Mouse (Mus musculus): ENCODE measurements around the gene Znrf1. TPM values are rescaled to one million over a fixed set of nuclear protein-coding genes. Genes with fewer than 3 reads are reported as not detected.

The Znrf1 gene
- polyA plus RNA-seq, 1 experiment from 2014 or later = 51.6 TPM

- Histone ChIP-seq H3K9me3 (ENCODE audit: low read depth, low read length) (no peaks in the 10 kb centered on the region), H3K4me3 (ENCODE audit: low read depth, low read length) (no peak overlapping the region), H3K4me2 (no peak overlapping the region), H3K27me3 (ENCODE audit: insufficient read depth, low read length) (no peaks in the 10 kb centered on the region), H3K9ac (no peak overlapping the region), H3K36me3 (ENCODE audit: insufficient read depth) (peaks cover 30% of the 10 kb centered on the region; the same call in 1 of the 2 replicates), H3K27ac (ENCODE audit: low read depth) (no peak overlapping the region), H3K4me1 (ENCODE audit: insufficient read depth) (no peaks in the 10 kb centered on the region)
- WGBS = 89% methylated on average over 10 of the region's 10 CpGs
- TF ChIP-seq CTCF (IDR thresholded peaks at IDR 0.05; ENCODE audit: low read depth) = no peak
- no peak for DNase-seq
- no peak for ATAC-seq (ENCODE audit: insufficient read depth)
Measured at GRCm38 (mm10) chr8:111622553-111622952, 86.7 kb downstream of the Znrf1 start.

GRCm38 (mm10) chr8:111624081-111624852, 88.4 kb downstream of the Znrf1 start:
- WGBS = 77% methylated on average over 12 of the region's 12 CpGs
- Histone ChIP-seq H3K9me3 (ENCODE audit: low read depth, low read length) (no peaks in the 10 kb centered on the region), H3K9ac (no peak overlapping the region), H3K27me3 (ENCODE audit: insufficient read depth, low read length) (no peaks in the 10 kb centered on the region), H3K36me3 (ENCODE audit: insufficient read depth) (peaks cover 26% of the 10 kb centered on the region; the same call in 1 of the 2 replicates), H3K4me3 (ENCODE audit: low read depth, low read length) (no peak overlapping the region), H3K4me2 (no peak overlapping the region), H3K4me1 (ENCODE audit: insufficient read depth) (no peaks in the 10 kb centered on the region), H3K27ac (ENCODE audit: low read depth) (no peak overlapping the region)
- DNase-seq = peak; percentile 22
- ATAC-seq (ENCODE audit: insufficient read depth) = no peak
- TF ChIP-seq CTCF (IDR thresholded peaks at IDR 0.05; ENCODE audit: low read depth) = no peak

- DNase-seq (no peak), ATAC-seq (ENCODE audit: insufficient read depth) (no peak)
- TF ChIP-seq CTCF (IDR thresholded peaks at IDR 0.05; ENCODE audit: low read depth) = no peak
- H3K27me3 ChIP-seq (ENCODE audit: insufficient read depth, low read length) = no peaks in the 10 kb centered on the region
- H3K9ac ChIP-seq = no peak overlapping the region
- H3K4me2 ChIP-seq = no peak overlapping the region
- H3K4me3 ChIP-seq (ENCODE audit: low read depth, low read length) = no peak overlapping the region
- H3K27ac ChIP-seq (ENCODE audit: low read depth) = no peak overlapping the region
- 90% methylated on average over 10 of the region's 10 CpGs for WGBS
- H3K36me3 ChIP-seq (ENCODE audit: insufficient read depth) = peaks cover 26% of the 10 kb centered on the region; the same call in 1 of the 2 replicates
- no peaks in the 10 kb centered on the region for H3K4me1 ChIP-seq (ENCODE audit: insufficient read depth)
- no peaks in the 10 kb centered on the region for H3K9me3 ChIP-seq (ENCODE audit: low read depth, low read length)
Measured at GRCm38 (mm10) chr8:111624853-111625221, 88.9 kb downstream of the Znrf1 start.

- no peaks in the 10 kb centered on the region for H3K27me3 ChIP-seq (ENCODE audit: insufficient read depth, low read length)
- no peaks in the 10 kb centered on the region for H3K9me3 ChIP-seq (ENCODE audit: low read depth, low read length)
- H3K4me2 ChIP-seq = no peak overlapping the region
- H3K4me1 ChIP-seq (ENCODE audit: insufficient read depth) = no peaks in the 10 kb centered on the region
- no peak overlapping the region for H3K27ac ChIP-seq (ENCODE audit: low read depth)
- H3K36me3 ChIP-seq (ENCODE audit: insufficient read depth) = peaks cover 23% of the 10 kb centered on the region; the same call in 1 of the 2 replicates
- H3K4me3 ChIP-seq (ENCODE audit: low read depth, low read length) = no peak overlapping the region
- H3K9ac ChIP-seq = no peak overlapping the region
- ATAC-seq (ENCODE audit: insufficient read depth) (peak; percentile 44; the same call in 1 of the 2 replicates), DNase-seq (peak; percentile 89)
- peak; percentile 87 for TF ChIP-seq CTCF (IDR thresholded peaks at IDR 0.05; ENCODE audit: low read depth)
- 28% methylated on average over 6 of the region's 6 CpGs for WGBS
Measured at GRCm38 (mm10) chr8:111625694-111626527, 90.0 kb downstream of the Znrf1 start.

- Histone ChIP-seq H3K4me3 (ENCODE audit: low read depth, low read length) (no peak overlapping the region), H3K9ac (no peak overlapping the region), H3K4me2 (no peak overlapping the region), H3K27me3 (ENCODE audit: insufficient read depth, low read length) (no peaks in the 10 kb centered on the region), H3K27ac (ENCODE audit: low read depth) (no peak overlapping the region), H3K9me3 (ENCODE audit: low read depth, low read length) (no peaks in the 10 kb centered on the region), H3K36me3 (ENCODE audit: insufficient read depth) (peaks cover 23% of the 10 kb centered on the region; the same call in 1 of the 2 replicates), H3K4me1 (ENCODE audit: insufficient read depth) (no peaks in the 10 kb centered on the region)
- TF ChIP-seq CTCF (IDR thresholded peaks at IDR 0.05; ENCODE audit: low read depth) = no peak
- ATAC-seq (ENCODE audit: insufficient read depth) (no peak), DNase-seq (no peak)
- WGBS = 58% methylated on average over 8 of the region's 8 CpGs
Measured at GRCm38 (mm10) chr8:111626528-111626820, 90.6 kb downstream of the Znrf1 start.

- Histone ChIP-seq H3K9ac (no peak overlapping the region), H3K4me2 (no peak overlapping the region), H3K27me3 (ENCODE audit: insufficient read depth, low read length) (no peaks in the 10 kb centered on the region), H3K9me3 (ENCODE audit: low read depth, low read length) (no peaks in the 10 kb centered on the region), H3K27ac (ENCODE audit: low read depth) (no peak overlapping the region), H3K4me1 (ENCODE audit: insufficient read depth) (no peaks in the 10 kb centered on the region), H3K36me3 (ENCODE audit: insufficient read depth) (peaks cover 19% of the 10 kb centered on the region; the same call in 1 of the 2 replicates), H3K4me3 (ENCODE audit: low read depth, low read length) (no peak overlapping the region)
- no peak for TF ChIP-seq CTCF (IDR thresholded peaks at IDR 0.05; ENCODE audit: low read depth)
- ATAC-seq (ENCODE audit: insufficient read depth) (no peak), DNase-seq (no peak)
- 94% methylated on average over 14 of the region's 14 CpGs for WGBS
Measured at GRCm38 (mm10) chr8:111626933-111627332, 91.0 kb downstream of the Znrf1 start.

- DNase-seq (no peak), ATAC-seq (ENCODE audit: insufficient read depth) (no peak)
- H3K4me3 ChIP-seq (ENCODE audit: low read depth, low read length) = no peak overlapping the region
- no peaks in the 10 kb centered on the region for H3K4me1 ChIP-seq (ENCODE audit: insufficient read depth)
- H3K36me3 ChIP-seq (ENCODE audit: insufficient read depth) = peaks cover 12% of the 10 kb centered on the region; the same call in 1 of the 2 replicates
- no peak overlapping the region for H3K9ac ChIP-seq
- no peaks in the 10 kb centered on the region for H3K9me3 ChIP-seq (ENCODE audit: low read depth, low read length)
- WGBS = 96% methylated on average over 9 of the region's 9 CpGs
- TF ChIP-seq CTCF (IDR thresholded peaks at IDR 0.05; ENCODE audit: low read depth) = no peak
- H3K27me3 ChIP-seq (ENCODE audit: insufficient read depth, low read length) = no peaks in the 10 kb centered on the region
- no peak overlapping the region for H3K27ac ChIP-seq (ENCODE audit: low read depth)
- no peak overlapping the region for H3K4me2 ChIP-seq
Measured at GRCm38 (mm10) chr8:111627923-111628322, 92.0 kb downstream of the Znrf1 start.

Data from lung, embryonic 14.5 days (tissue).